Mouse (Mus musculus): ENCODE results near the gene Flvcr1. TPM values are rescaled to one million over a fixed set of nuclear protein-coding genes. Genes with fewer than 3 reads are reported as not detected.
"Not testable (repeated sequence)": the region's sequence is repeated elsewhere in the genome, so short reads cannot be mapped to it uniquely, and the experiment has no call there.

Gene Flvcr1
- total RNA-seq, 1 experiment from 2014 or later, result 23.1 TPM

DNA sequence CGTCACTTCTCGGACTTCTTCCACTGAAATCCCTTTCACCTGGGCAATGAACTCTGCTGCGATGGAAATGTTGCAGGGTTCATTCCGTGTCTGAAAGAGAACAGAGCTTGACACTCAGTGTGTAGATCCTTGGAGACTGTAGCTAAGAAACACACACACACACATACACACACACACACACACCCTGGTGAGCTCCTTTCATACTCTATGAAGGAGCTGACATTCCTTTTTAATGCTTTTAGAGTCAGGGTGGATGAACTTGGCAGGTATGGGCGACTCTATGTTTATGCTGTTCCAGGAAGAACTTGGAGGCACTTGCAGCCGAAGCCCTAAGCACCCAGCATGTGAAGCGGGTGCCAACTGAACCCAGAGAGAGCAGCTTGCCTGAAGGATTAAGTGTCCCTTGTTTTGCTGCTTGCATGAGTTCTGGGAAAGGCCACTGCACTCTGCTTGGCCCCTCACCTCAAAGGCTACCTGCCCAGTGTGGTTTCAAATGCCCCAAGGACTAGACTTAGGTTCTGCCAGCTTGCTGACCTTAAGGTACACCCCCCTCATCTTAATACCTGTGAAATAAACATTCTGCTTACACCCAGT lies 20.4 kb upstream of the Flvcr1 start:
- ATAC-seq (replicated peaks in 1 of 2; ENCODE audit: insufficient read depth in 1 of 2, low FRiP score in 2 of 2, low TSS enrichment in 1 of 2, low read depth in 1 of 2, poor library complexity in 2 of 2, severe bottlenecking in 2 of 2), result no peak

DNA sequence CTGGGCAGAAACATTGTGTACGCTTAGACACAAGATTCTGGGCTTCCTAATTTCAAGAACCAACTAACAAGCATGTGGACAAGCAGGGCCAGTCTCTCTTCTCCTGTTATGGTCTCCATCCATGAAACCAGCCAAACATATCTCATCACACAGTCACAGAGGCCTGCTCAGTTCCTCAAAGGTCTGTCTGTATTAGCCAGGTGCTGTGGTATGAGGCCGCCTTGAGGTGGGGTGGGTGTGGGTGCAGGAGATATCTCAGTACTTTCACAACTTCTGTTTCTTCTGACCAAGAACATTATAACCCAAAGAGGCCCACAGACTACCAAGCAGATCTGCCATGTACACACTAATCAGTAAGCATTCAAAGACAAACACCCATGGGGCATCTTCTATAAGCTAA lies 19.3 kb upstream of the Flvcr1 start:
- no peak for ATAC-seq (replicated peaks in 1 of 2; ENCODE audit: insufficient read depth in 1 of 2, low FRiP score in 2 of 2, low TSS enrichment in 1 of 2, low read depth in 1 of 2, poor library complexity in 2 of 2, severe bottlenecking in 2 of 2)

- ATAC-seq (replicated peaks in 1 of 2; ENCODE audit: insufficient read depth in 1 of 2, low FRiP score in 2 of 2, low TSS enrichment in 1 of 2, low read depth in 1 of 2, poor library complexity in 2 of 2, severe bottlenecking in 2 of 2), result no peak
These were observed 16.7 kb upstream of the Flvcr1 start for GRCm38 (mm10) chr1:191042688-191043087.

DNA sequence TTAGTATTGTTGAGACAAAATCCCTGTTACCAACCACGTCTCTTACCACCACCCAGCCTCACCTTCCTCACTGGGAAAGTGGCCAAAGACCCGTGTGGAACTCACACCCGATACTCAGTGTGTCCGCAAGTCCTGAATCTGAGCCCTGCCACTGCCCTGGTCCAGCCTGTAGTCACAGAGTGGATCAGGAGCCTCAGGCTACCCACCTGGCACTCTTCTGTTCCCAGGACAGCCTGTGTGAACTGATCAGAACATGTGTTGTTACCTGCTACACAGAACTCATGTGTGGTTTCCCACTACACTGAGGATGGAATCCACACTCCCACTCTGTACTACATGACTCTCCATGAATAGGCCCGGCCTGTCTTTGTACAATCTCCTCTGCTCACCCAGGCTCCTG lies 16.1 kb upstream of the Flvcr1 start:
- ATAC-seq (replicated peaks in 1 of 2; ENCODE audit: insufficient read depth in 1 of 2, low FRiP score in 2 of 2, low TSS enrichment in 1 of 2, low read depth in 1 of 2, poor library complexity in 2 of 2, severe bottlenecking in 2 of 2), result no peak

DNA sequence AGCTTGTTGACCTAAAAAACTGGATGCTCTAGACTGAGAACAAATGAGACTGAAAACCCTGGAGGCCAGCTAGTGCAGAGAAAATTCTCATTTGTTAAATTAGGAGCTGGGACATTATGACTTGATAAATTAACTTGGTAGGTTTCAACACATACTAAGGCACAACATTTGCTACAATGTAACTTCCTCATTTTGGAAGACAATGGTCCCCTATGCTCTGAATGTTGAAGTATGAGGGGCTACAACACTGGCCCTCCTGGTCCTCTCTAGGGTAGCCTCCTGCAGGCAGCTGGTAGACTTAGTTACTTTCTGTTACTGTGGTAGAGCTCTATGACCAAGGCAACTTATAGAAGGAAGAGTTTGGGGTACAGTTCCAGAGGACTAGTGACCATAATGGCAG lies 15.4 kb upstream of the Flvcr1 start:
- ATAC-seq (replicated peaks in 1 of 2; ENCODE audit: insufficient read depth in 1 of 2, low FRiP score in 2 of 2, low TSS enrichment in 1 of 2, low read depth in 1 of 2, poor library complexity in 2 of 2, severe bottlenecking in 2 of 2), result peak; percentile 7 to 21; a peak in 1 of 4 replicates

DNA sequence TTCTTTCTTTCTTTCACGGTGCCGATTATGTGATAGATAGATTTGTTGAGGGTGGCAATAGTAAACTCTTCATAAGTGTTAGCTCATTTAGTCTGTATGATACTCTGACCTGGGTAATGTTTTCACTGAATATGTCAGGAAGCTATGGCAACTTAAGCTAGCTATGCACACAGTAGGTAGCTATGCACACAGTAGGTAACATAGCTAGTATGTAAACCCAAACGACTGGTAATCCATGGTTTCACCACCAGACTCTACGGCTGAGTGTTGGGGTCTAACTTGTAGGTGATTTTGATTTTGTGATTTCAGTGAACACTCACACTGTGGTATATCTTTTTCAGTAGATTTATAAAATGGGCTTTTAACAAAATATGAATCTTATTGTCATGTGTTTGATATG lies 12.0 kb upstream of the Flvcr1 start:
- ATAC-seq (replicated peaks in 1 of 2; ENCODE audit: insufficient read depth in 1 of 2, low FRiP score in 2 of 2, low TSS enrichment in 1 of 2, low read depth in 1 of 2, poor library complexity in 2 of 2, severe bottlenecking in 2 of 2), result no peak

DNA sequence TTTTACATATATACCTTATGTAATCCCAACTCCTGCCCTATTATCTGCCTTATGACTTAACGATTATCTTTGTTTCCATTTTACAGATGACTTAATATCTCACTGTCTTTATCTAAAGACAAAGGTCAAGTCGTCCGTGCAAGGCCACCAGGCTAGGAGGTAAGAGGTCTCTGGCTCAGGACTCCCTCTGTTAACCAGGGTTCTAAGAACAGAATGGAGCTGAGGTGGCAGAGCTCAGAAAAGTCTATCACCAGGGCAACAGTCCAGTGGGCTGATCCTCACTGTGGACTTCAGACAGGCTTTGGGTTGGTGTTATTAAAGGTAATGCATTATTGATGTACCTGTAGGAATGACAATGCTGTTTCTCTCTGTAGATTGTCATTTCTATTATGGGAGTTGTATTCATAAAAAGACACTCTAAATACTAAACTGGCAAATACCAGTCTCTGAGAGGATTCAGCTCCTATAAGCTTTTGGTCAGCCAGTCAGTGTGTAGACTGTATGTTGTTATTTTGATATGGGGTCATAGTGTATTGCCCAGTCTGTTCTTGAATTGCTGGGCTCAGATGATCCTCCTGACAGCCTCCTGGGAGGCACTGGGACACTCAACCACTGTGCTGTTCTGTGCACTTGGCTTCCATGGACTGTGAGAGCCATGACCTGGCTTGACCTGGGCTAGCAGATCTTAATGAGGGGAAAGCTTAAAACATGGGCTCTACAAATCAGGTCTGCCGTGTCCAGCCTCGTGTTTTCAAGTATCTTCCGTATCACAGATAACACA lies 10.8 kb upstream of the Flvcr1 start, which contains the start of gene Spata45:
TSS of gene Spata45 (plus strand) at position 86 of the 781 bp plus-strand sequence.
- no peak for ATAC-seq (replicated peaks in 1 of 2; ENCODE audit: insufficient read depth in 1 of 2, low FRiP score in 2 of 2, low TSS enrichment in 1 of 2, low read depth in 1 of 2, poor library complexity in 2 of 2, severe bottlenecking in 2 of 2)

- no peak for ATAC-seq (replicated peaks in 1 of 2; ENCODE audit: insufficient read depth in 1 of 2, low FRiP score in 2 of 2, low TSS enrichment in 1 of 2, low read depth in 1 of 2, poor library complexity in 2 of 2, severe bottlenecking in 2 of 2)
These were observed 9.7 kb upstream of the Flvcr1 start for GRCm38 (mm10) chr1:191035649-191036048.

GRCm38 (mm10) chr1:191030922-191031425 lies 5.0 kb upstream of the Flvcr1 start:
- ATAC-seq (replicated peaks in 1 of 2; ENCODE audit: insufficient read depth in 1 of 2, low FRiP score in 2 of 2, low TSS enrichment in 1 of 2, low read depth in 1 of 2, poor library complexity in 2 of 2, severe bottlenecking in 2 of 2), result not testable (repeated sequence)

GRCm38 (mm10) chr1:191030182-191030581 lies 4.2 kb upstream of the Flvcr1 start:
- no peak for ATAC-seq (replicated peaks in 1 of 2; ENCODE audit: insufficient read depth in 1 of 2, low FRiP score in 2 of 2, low TSS enrichment in 1 of 2, low read depth in 1 of 2, poor library complexity in 2 of 2, severe bottlenecking in 2 of 2)

- no peak; a peak in 1 of 4 replicates for ATAC-seq (replicated peaks in 1 of 2; ENCODE audit: insufficient read depth in 1 of 2, low FRiP score in 2 of 2, low TSS enrichment in 1 of 2, low read depth in 1 of 2, poor library complexity in 2 of 2, severe bottlenecking in 2 of 2)
These were observed 644 bp downstream of the Flvcr1 start for GRCm38 (mm10) chr1:191025016-191026012.

- ATAC-seq (replicated peaks in 1 of 2; ENCODE audit: insufficient read depth in 1 of 2, low FRiP score in 2 of 2, low TSS enrichment in 1 of 2, low read depth in 1 of 2, poor library complexity in 2 of 2, severe bottlenecking in 2 of 2), result not testable (repeated sequence)
These were observed 2.2 kb downstream of the Flvcr1 start for GRCm38 (mm10) chr1:191023806-191024205.

GRCm38 (mm10) chr1:191023140-191023539 lies 2.8 kb downstream of the Flvcr1 start:
- ATAC-seq (replicated peaks in 1 of 2; ENCODE audit: insufficient read depth in 1 of 2, low FRiP score in 2 of 2, low TSS enrichment in 1 of 2, low read depth in 1 of 2, poor library complexity in 2 of 2, severe bottlenecking in 2 of 2), result no peak; a peak in 1 of 4 replicates

- ATAC-seq (replicated peaks in 1 of 2; ENCODE audit: insufficient read depth in 1 of 2, low FRiP score in 2 of 2, low TSS enrichment in 1 of 2, low read depth in 1 of 2, poor library complexity in 2 of 2, severe bottlenecking in 2 of 2), result no peak
These were observed 4.9 kb downstream of the Flvcr1 start for GRCm38 (mm10) chr1:191021016-191021415.

- ATAC-seq (replicated peaks in 1 of 2; ENCODE audit: insufficient read depth in 1 of 2, low FRiP score in 2 of 2, low TSS enrichment in 1 of 2, low read depth in 1 of 2, poor library complexity in 2 of 2, severe bottlenecking in 2 of 2), result no peak
These were observed 5.6 kb downstream of the Flvcr1 start for GRCm38 (mm10) chr1:191020217-191020924.

DNA sequence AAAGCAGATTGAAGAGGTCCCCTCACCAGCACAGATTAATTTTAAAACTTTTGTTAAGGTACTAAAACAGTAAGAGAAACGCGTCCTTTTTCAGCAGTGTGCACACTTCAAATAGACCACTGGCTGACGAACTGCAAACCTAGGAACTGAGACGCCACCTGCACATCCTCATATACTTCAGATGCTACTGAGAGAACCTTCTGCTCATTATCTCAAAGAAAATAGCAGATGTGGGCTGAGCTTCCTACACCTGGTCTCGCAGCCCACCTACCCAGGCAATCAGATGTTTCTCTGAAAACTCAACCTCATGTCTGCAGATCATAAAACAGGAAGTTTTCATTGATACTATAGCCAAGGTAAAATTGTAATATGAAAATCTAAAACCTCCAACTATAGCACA lies 6.2 kb downstream of the Flvcr1 start:
- no peak for ATAC-seq (replicated peaks in 1 of 2; ENCODE audit: insufficient read depth in 1 of 2, low FRiP score in 2 of 2, low TSS enrichment in 1 of 2, low read depth in 1 of 2, poor library complexity in 2 of 2, severe bottlenecking in 2 of 2)

DNA sequence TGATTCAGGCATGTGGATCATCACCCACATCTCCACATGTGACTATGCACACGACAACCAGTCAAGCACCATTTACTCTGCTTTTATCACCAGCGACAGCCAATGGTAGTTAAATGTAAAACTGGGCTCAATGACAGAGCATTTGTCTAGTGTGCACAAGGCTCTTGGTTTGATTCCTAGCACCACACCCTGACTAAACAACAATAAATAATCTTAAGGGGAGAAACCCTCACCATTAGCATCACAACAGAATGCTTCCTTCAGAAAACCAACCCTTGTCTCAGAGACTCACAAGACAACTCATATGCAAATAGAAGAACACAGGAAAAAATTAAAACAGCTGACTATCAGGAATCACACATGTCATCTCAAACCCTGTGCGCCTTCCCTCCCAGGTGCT lies 11.7 kb downstream of the Flvcr1 start:
- no peak for ATAC-seq (replicated peaks in 1 of 2; ENCODE audit: insufficient read depth in 1 of 2, low FRiP score in 2 of 2, low TSS enrichment in 1 of 2, low read depth in 1 of 2, poor library complexity in 2 of 2, severe bottlenecking in 2 of 2)

Data from hematopoietic stem cell, adult 5-6 weeks (primary cell).